In genomic region chr7:30587842-30588667, GRCm38 (mm10) we compare ENCODE assay signal across 8 mouse cellular contexts. TPM values are rescaled to one million over a fixed set of nuclear protein-coding genes. Genes with fewer than 3 reads are reported as not detected.
DNase-seq lines count a peak whose midpoint lies in the region; ATAC-seq and TF ChIP-seq lines count a peak whose summit lies in the region.

No protein-coding gene starts in this region.

- H3K4me3 ChIP-seq in C2C12 (ENCODE audit: insufficient read depth, poor library complexity, severe bottlenecking), result peak overlapping the region; percentile 75
- H3K4me3 ChIP-seq in liver, embryonic 15.5 days (replicated peaks), result peak overlapping the region; percentile 96
- H3K4me3 ChIP-seq in olfactory bulb, adult 2 months (ENCODE audit: insufficient read depth, low read depth, low read length), result peak overlapping the region; percentile 85

- no peaks in the 10 kb centered on the region for H3K27me3 ChIP-seq in C2C12 (ENCODE audit: control insufficient read depth, insufficient read depth, insufficient read length)
- H3K27me3 ChIP-seq in liver, embryonic 15.5 days, result peaks cover under 1% of the 10 kb centered on the region; the same call in 1 of the 2 replicates

- peak overlapping the region; percentile 92 for H3K4me2 ChIP-seq in liver, embryonic 15.5 days

- H3K4me1 ChIP-seq in liver, embryonic 15.5 days (replicated peaks), result peaks cover 47% of the 10 kb centered on the region
- peaks cover 19% of the 10 kb centered on the region for H3K4me1 ChIP-seq in olfactory bulb, adult 2 months (ENCODE audit: control insufficient read depth, insufficient read depth, low read length)

- peaks cover 44% of the 10 kb centered on the region for H3K79me2 ChIP-seq in C2C12 (ENCODE audit: control insufficient read depth, insufficient read depth)

- peak; percentile 23 for ATAC-seq in liver, embryonic 15.5 days (ENCODE audit: insufficient read depth)
- ATAC-seq in granulocyte monocyte progenitor cell, adult 5-6 weeks (replicated peaks; ENCODE audit: poor library complexity, severe bottlenecking), result no peak

- H3K9me3 ChIP-seq in liver, embryonic 15.5 days (replicated peaks), result no peaks in the 10 kb centered on the region

- H3K9ac ChIP-seq in liver, embryonic 15.5 days, result peak overlapping the region; percentile 99

- DNase-seq in 3134 (ENCODE audit: extremely low read depth, insufficient read length, low spot score), result peak; percentile 52
- peak; percentile 42 for DNase-seq in c-Kit-positive CD71-positive TER-119-positive erythroid progenitor cells, embryonic 14.5 days (ENCODE audit: low spot score)
- DNase-seq in gastrocnemius, postnatal 14 days, result peak; percentile 47
- DNase-seq in kidney, adult 9 months, result peak; percentile 57

- TF ChIP-seq POLR2A in olfactory bulb, adult 2 months (IDR thresholded peaks at IDR 0.05; ENCODE audit: insufficient read depth, low read depth, low read length), result no peak

- H3ac ChIP-seq in C2C12 (ENCODE audit: control insufficient read depth, insufficient read length, low read depth), result peak overlapping the region; percentile 98

- H3K27ac ChIP-seq in liver, embryonic 15.5 days (replicated peaks), result peak overlapping the region; percentile 93
- peak overlapping the region; percentile 32; the same call in 1 of the 2 replicates for H3K27ac ChIP-seq in olfactory bulb, adult 2 months (ENCODE audit: insufficient read depth, low read depth, low read length)

- 1% methylated on average over 67 of the region's 67 CpGs for WGBS in liver, embryonic 15.5 days (ENCODE audit: insufficient replicate concordance)
- 1% methylated on average over 67 of the region's 67 CpGs for WGBS in olfactory bulb, adult 2 months

- peaks cover 26% of the 10 kb centered on the region for H3K36me3 ChIP-seq in C2C12 (ENCODE audit: control insufficient read depth, insufficient read depth)
- peaks cover 39% of the 10 kb centered on the region for H3K36me3 ChIP-seq in liver, embryonic 15.5 days (replicated peaks)

- peaks cover 20% of the 10 kb centered on the region for H3K79me3 ChIP-seq in C2C12 (ENCODE audit: low read depth)

- intact Hi-C loops in gastrocnemius, postnatal 14 days (cut with DNase I; ENCODE audit: low total_unique reads), result no loop called here

- no peak for TF ChIP-seq CTCF in C2C12 (IDR thresholded peaks at IDR 0.05; ENCODE audit: control insufficient read depth, insufficient read depth, insufficient read length)
- TF ChIP-seq CTCF in olfactory bulb, adult 2 months (IDR thresholded peaks at IDR 0.05; ENCODE audit: insufficient read depth, low read depth, low read length), result no peak

TF ChIP-seq in C2C12, 6 proteins besides CTCF, POLR2A, EP300 and RAD21:
- no peak for TF ChIP-seq USF1 (IDR thresholded peaks at IDR 0.05; ENCODE audit: low read depth)
- TF ChIP-seq MAX (IDR thresholded peaks at IDR 0.05), result no peak
- no peak for TF ChIP-seq MYOD1 (IDR thresholded peaks at IDR 0.05; ENCODE audit: control insufficient read depth, insufficient read length, low read depth)
- no peak for TF ChIP-seq CEBPB (IDR thresholded peaks at IDR 0.05; ENCODE audit: low read depth)
- no peak for TF ChIP-seq FOSL1 (IDR thresholded peaks at IDR 0.05; ENCODE audit: insufficient read depth, low read length, poor library complexity, severe bottlenecking)
- TF ChIP-seq MYOG (IDR thresholded peaks at IDR 0.05; ENCODE audit: control insufficient read depth, extremely low read depth, insufficient read length), result no peak

RNA-seq across cellular contexts. Expression of gene Kmt2b, which starts 0.5 kb away (rescaled TPM):
- polyA plus RNA-seq in C2C12 (2012; fragmentation: generic; extraction: Trizol), result 14.4 TPM
- total RNA-seq in gastrocnemius, postnatal 14 days (2021), result 10 to 100 TPM; 14.1 to 15.2 TPM
- 2.4 and 2.9 TPM in 2 replicates for polyA plus RNA-seq in liver, embryonic 15.5 days (2015; fragmentation: Nextera tagmentation; extraction: Ambion mirVana)
- 696 TPM in 1 of 2 replicates, not detected in the other for polyA plus RNA-seq in olfactory bulb, adult 2 months (2012; ENCODE audit: insufficient read depth, insufficient read length, low replicate concordance, missing spikeins)
- 48.1 and 64.3 TPM in 2 replicates for total RNA-seq in granulocyte monocyte progenitor cell, adult 5-6 weeks (2014; fragmentation: Nextera tagmentation)
- 5.9 and 9.5 TPM in 2 replicates for total RNA-seq in granulocyte monocyte progenitor cell, adult 5-6 weeks (2017)

RNA-seq across cellular contexts. Expression of gene Zbtb32, which starts 10.7 kb away (rescaled TPM):
- 0.05 TPM for polyA plus RNA-seq in C2C12 (2012; fragmentation: generic; extraction: Trizol)
- not detected for total RNA-seq in gastrocnemius, postnatal 14 days (2021)
- 0.17 and 0.22 TPM in 2 replicates for polyA plus RNA-seq in liver, embryonic 15.5 days (2015; fragmentation: Nextera tagmentation; extraction: Ambion mirVana)
- not detected in 2 replicates for polyA plus RNA-seq in olfactory bulb, adult 2 months (2012; ENCODE audit: insufficient read depth, insufficient read length, low replicate concordance, missing spikeins)
- not detected in 2 replicates for total RNA-seq in granulocyte monocyte progenitor cell, adult 5-6 weeks (2014; fragmentation: Nextera tagmentation)
- total RNA-seq in granulocyte monocyte progenitor cell, adult 5-6 weeks (2017), result not detected in 2 replicates

RNA-seq across cellular contexts. Expression of gene Igflr1, which starts 22.8 kb away (rescaled TPM):
- polyA plus RNA-seq in C2C12 (2012; fragmentation: generic; extraction: Trizol), result 0.56 TPM
- total RNA-seq in gastrocnemius, postnatal 14 days (2021), result under 1 TPM; 0.60 to 0.88 TPM
- polyA plus RNA-seq in liver, embryonic 15.5 days (2015; fragmentation: Nextera tagmentation; extraction: Ambion mirVana), result 2.3 and 2.8 TPM in 2 replicates
- not detected in 2 replicates for polyA plus RNA-seq in olfactory bulb, adult 2 months (2012; ENCODE audit: insufficient read depth, insufficient read length, low replicate concordance, missing spikeins)
- total RNA-seq in granulocyte monocyte progenitor cell, adult 5-6 weeks (2014; fragmentation: Nextera tagmentation), result 4.9 and 10.6 TPM in 2 replicates
- total RNA-seq in granulocyte monocyte progenitor cell, adult 5-6 weeks (2017), result 0.34 TPM in 1 of 2 replicates, not detected in the other

RNA-seq across cellular contexts. Expression of gene Upk1a, which starts 24.6 kb away (rescaled TPM):
- 0.53 TPM for polyA plus RNA-seq in C2C12 (2012; fragmentation: generic; extraction: Trizol)
- total RNA-seq in gastrocnemius, postnatal 14 days (2021), result under 1 TPM; 0.14 to 0.16 TPM
- polyA plus RNA-seq in liver, embryonic 15.5 days (2015; fragmentation: Nextera tagmentation; extraction: Ambion mirVana), result 0.06 TPM in 1 of 2 replicates, not detected in the other
- polyA plus RNA-seq in olfactory bulb, adult 2 months (2012; ENCODE audit: insufficient read depth, insufficient read length, low replicate concordance, missing spikeins), result not detected in 2 replicates
- 3.4 TPM in 1 of 2 replicates, not detected in the other for total RNA-seq in granulocyte monocyte progenitor cell, adult 5-6 weeks (2014; fragmentation: Nextera tagmentation)
- not detected in 2 replicates for total RNA-seq in granulocyte monocyte progenitor cell, adult 5-6 weeks (2017)

RNA-seq across cellular contexts. Expression of gene Psenen, which starts 24.6 kb away (rescaled TPM):
- 173 TPM for polyA plus RNA-seq in C2C12 (2012; fragmentation: generic; extraction: Trizol)
- 10 to 100 TPM; 83.4 to 92.7 TPM for total RNA-seq in gastrocnemius, postnatal 14 days (2021)
- polyA plus RNA-seq in liver, embryonic 15.5 days (2015; fragmentation: Nextera tagmentation; extraction: Ambion mirVana), result 60.6 and 65.5 TPM in 2 replicates
- polyA plus RNA-seq in olfactory bulb, adult 2 months (2012; ENCODE audit: insufficient read depth, insufficient read length, low replicate concordance, missing spikeins), result not detected in 2 replicates
- total RNA-seq in granulocyte monocyte progenitor cell, adult 5-6 weeks (2014; fragmentation: Nextera tagmentation), result 218 and 221 TPM in 2 replicates
- 156 and 184 TPM in 2 replicates for total RNA-seq in granulocyte monocyte progenitor cell, adult 5-6 weeks (2017)

Comparison
In these comparisons a context has a peak if more than half of its experiments do, and no peak if none do; other contexts are left out.
1. RNA of gene Kmt2b, which starts 0.5 kb away (polyA plus RNA-seq): 696 TPM in olfactory bulb, adult 2 months; 14.4 TPM in C2C12 (single experiment) and 2.4 to 2.9 TPM in liver, embryonic 15.5 days; every median in the first group is over 10 times any median in the second.
2. Peak in every context shown above with its lines, with median percentiles within 50 percentile points of each other: DNase-seq and H3K4me3 ChIP-seq.